Mouse (Mus musculus): ENCODE data around the gene Arl6ip4. TPM values are rescaled to one million over a fixed set of nuclear protein-coding genes. Genes with fewer than 3 reads are reported as not detected.
A peak's percentile ranks its signal among the peaks of the same experiment; 100 is the strongest.

Gene Arl6ip4
- 92.2 and 99.7 TPM in 2 replicates for polyA plus RNA-seq (2015; fragmentation: Nextera tagmentation; extraction: Ambion mirVana)

DNA sequence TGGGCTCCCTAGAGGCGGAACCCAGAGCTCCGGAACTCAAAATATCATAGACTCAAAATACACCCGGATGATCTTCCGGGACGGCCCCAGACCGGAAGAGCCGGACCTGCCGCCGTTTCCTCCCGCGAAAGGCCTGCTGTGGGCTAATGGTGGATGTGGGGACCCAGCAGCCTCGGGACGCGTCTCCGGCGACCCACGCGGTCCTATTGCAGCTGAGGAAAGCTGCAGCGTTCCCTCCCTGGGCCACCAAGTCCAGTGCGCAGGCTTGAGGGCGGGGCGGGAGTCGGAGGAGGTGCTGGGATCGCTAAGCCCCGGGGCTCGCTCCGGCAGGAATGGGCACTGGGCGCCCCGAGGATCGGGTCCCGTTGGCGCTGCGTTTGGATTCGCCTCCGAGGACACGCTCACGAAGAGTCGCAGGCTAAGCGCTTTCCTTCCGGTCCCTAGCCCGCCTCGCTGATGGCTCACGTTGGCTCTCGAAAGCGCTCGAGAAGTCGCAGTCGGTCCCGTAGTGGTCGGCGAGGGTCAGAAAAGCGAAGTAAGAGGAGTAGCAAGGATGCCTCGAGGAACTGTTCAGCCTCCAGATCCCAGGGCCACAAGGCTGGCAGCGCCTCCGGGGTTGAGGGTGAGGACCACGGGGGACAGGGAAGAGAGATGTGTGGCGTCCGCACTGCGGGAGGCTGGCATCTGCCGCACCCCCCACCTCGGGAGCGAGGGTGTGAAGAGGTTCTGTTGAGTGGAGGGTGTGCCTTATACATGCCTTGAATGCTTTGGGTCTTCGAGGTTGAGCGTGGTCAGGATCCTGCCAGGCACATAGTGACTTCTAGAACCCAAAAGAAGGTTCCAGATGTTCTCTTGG lies at the start of gene Arl6ip4:
Gene Arl6ip4 (plus strand): TSS at position 100 of the 856 bp plus-strand sequence.
- Histone ChIP-seq H3K9ac (replicated peaks; ENCODE audit: low read depth) (peak within 1 kb of the TSS; percentile 95), H3K9me3 (ENCODE audit: low read length) (no peaks in the 10 kb centered on the region), H3K36me3 (ENCODE audit: insufficient read depth, low read length) (peaks cover 4% of the 10 kb centered on the region), H3K4me3 (ENCODE audit: low read depth, low read length) (peak within 1 kb of the TSS; percentile 91), H3K4me2 (replicated peaks; ENCODE audit: low read depth, low read length) (peak within 1 kb of the TSS; percentile 75), H3K27ac (ENCODE audit: low read length) (peak within 1 kb of the TSS; percentile 90), H3K27me3 (replicated peaks; ENCODE audit: insufficient read depth, low read length) (no peaks in the 10 kb centered on the region), H3K4me1 (ENCODE audit: insufficient read depth, low read depth, low read length) (peaks cover 18% of the 10 kb centered on the region; the same call in 1 of the 2 replicates)
- TF ChIP-seq CTCF (IDR thresholded peaks at IDR 0.05) (no peak), EP300 (IDR thresholded peaks at IDR 0.05) (no peak)
- DNase-seq (ENCODE audit: low spot score) (peak; percentile 73), ATAC-seq (0 out of 2 replicates have a peak, but pooled peaks have one; percentile 2)
- WGBS = under 1% methylated on average over 63 of the region's 64 CpGs

DNA sequence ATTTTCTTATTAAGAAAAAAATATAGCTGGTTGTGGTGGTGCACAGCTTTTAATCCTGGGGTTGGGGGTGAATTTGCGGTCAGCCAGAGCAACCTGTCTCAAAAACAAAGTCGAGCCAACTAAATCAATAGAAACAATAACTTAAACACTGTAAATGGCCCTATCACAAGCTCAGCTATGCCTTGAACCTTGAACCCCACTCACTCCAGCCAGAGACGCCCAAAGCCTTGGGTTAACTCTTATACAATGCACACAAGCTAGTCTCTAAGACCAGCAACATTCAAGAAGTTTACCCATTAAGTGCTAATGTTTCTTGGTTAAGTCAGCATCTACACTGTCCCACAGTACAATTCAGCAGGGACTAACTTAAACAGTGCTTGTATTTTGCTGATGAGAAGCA lies 46.2 kb upstream of the Arl6ip4 start:
- Histone ChIP-seq H3K9me3 (ENCODE audit: low read length) (no peaks in the 10 kb centered on the region), H3K4me2 (replicated peaks; ENCODE audit: low read depth, low read length) (no peak overlapping the region), H3K27me3 (replicated peaks; ENCODE audit: insufficient read depth, low read length) (no peaks in the 10 kb centered on the region), H3K36me3 (ENCODE audit: insufficient read depth, low read length) (no peaks in the 10 kb centered on the region), H3K4me3 (ENCODE audit: low read depth, low read length) (no peak overlapping the region), H3K4me1 (ENCODE audit: insufficient read depth, low read depth, low read length) (no peaks in the 10 kb centered on the region), H3K27ac (ENCODE audit: low read length) (no peak overlapping the region), H3K9ac (replicated peaks; ENCODE audit: low read depth) (no peak overlapping the region)
- WGBS = 79% methylated on average over 3 of the region's 3 CpGs
- no peak for DNase-seq (ENCODE audit: low spot score)
- TF ChIP-seq EP300 (IDR thresholded peaks at IDR 0.05) = no peak
- no peak for TF ChIP-seq CTCF (IDR thresholded peaks at IDR 0.05)
- no peak for ATAC-seq

DNA sequence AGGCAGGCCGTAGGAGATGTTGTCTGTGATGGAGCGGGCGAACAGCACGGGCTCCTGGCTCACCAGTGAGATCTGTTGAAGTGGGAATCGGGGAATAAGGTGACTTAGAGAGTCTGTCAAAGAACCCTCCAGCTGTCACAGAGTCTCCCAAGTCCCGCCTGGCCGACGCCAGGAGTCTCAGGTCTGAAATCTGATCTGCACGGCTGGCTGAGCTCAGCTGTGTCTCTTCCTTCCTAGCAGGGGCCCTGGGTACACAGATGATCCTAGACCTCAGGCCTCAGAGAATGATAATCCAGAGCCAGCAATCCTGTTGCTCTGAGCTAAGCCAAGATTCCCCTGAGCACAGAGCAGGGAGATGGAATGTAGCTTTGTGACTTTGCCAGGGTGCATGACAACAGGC lies 42.2 kb upstream of the Arl6ip4 start:
- H3K9ac ChIP-seq (replicated peaks; ENCODE audit: low read depth) = no peak overlapping the region
- H3K4me2 ChIP-seq (replicated peaks; ENCODE audit: low read depth, low read length) = no peak overlapping the region
- no peak for ATAC-seq
- no peaks in the 10 kb centered on the region for H3K9me3 ChIP-seq (ENCODE audit: low read length)
- H3K4me3 ChIP-seq (ENCODE audit: low read depth, low read length) = no peak overlapping the region
- no peaks in the 10 kb centered on the region for H3K27me3 ChIP-seq (replicated peaks; ENCODE audit: insufficient read depth, low read length)
- no peaks in the 10 kb centered on the region for H3K36me3 ChIP-seq (ENCODE audit: insufficient read depth, low read length)
- no peaks in the 10 kb centered on the region for H3K4me1 ChIP-seq (ENCODE audit: insufficient read depth, low read depth, low read length)
- no peak overlapping the region for H3K27ac ChIP-seq (ENCODE audit: low read length)
- no peak for TF ChIP-seq EP300 (IDR thresholded peaks at IDR 0.05)
- no peak for TF ChIP-seq CTCF (IDR thresholded peaks at IDR 0.05)
- 55% methylated on average over 9 of the region's 9 CpGs for WGBS
- no peak for DNase-seq (ENCODE audit: low spot score)

DNA sequence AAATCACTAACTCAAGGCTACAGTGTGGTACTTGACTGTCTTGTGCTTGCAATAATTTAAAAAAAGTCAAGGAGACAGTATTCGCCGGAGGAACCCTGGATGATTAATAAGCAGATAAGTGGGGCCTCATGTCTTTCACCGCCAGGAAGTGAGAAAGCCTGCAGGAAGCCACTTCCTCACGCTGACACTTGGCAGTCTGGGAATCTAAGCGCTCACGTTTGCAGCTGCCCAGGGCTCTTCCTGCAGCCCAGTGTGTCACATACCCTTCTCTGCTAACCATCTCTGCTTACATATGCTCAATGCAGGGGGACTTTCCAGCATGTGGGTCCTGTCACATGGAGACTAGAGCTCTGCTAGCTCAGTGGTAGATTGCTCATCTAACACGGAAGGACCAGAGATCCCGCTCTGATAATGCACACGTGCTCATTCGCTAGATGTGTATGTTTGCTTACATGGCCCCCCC lies 41.0 kb upstream of the Arl6ip4 start:
- no peak overlapping the region for H3K4me2 ChIP-seq (replicated peaks; ENCODE audit: low read depth, low read length)
- 22% methylated on average over 10 of the region's 10 CpGs for WGBS
- no peak overlapping the region for H3K4me3 ChIP-seq (ENCODE audit: low read depth, low read length)
- H3K36me3 ChIP-seq (ENCODE audit: insufficient read depth, low read length) = no peaks in the 10 kb centered on the region
- no peak overlapping the region for H3K9ac ChIP-seq (replicated peaks; ENCODE audit: low read depth)
- TF ChIP-seq CTCF (IDR thresholded peaks at IDR 0.05) = no peak
- no peak for TF ChIP-seq EP300 (IDR thresholded peaks at IDR 0.05)
- no peak overlapping the region for H3K27ac ChIP-seq (ENCODE audit: low read length)
- no peak for DNase-seq (ENCODE audit: low spot score)
- H3K4me1 ChIP-seq (ENCODE audit: insufficient read depth, low read depth, low read length) = no peaks in the 10 kb centered on the region
- peak; percentile 31 for ATAC-seq
- H3K9me3 ChIP-seq (ENCODE audit: low read length) = no peaks in the 10 kb centered on the region
- no peaks in the 10 kb centered on the region for H3K27me3 ChIP-seq (replicated peaks; ENCODE audit: insufficient read depth, low read length)

DNA sequence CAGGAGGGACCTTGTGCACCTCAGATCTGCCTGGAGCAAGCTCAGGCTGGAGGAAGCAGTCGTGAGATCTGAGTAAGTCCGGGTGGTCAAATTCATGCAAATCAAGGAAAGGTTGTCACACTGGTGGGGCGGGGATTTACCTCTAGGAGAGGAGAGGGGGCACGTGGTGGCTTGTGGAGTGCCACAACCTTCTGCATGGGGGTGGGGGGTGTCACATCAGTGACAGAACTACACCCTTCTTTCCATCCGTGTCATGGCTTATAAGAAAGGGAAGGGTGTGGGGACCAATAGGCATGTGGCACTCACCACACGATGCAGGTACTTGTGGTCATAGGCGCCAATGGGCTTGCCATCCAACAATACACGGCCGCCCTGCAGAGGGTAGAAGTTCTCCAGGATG lies 40.2 kb upstream of the Arl6ip4 start:
- 61% methylated on average over 9 of the region's 9 CpGs for WGBS
- no peak overlapping the region for H3K4me2 ChIP-seq (replicated peaks; ENCODE audit: low read depth, low read length)
- no peaks in the 10 kb centered on the region for H3K36me3 ChIP-seq (ENCODE audit: insufficient read depth, low read length)
- no peak for ATAC-seq
- H3K9ac ChIP-seq (replicated peaks; ENCODE audit: low read depth) = no peak overlapping the region
- H3K27me3 ChIP-seq (replicated peaks; ENCODE audit: insufficient read depth, low read length) = no peaks in the 10 kb centered on the region
- H3K4me3 ChIP-seq (ENCODE audit: low read depth, low read length) = no peak overlapping the region
- H3K27ac ChIP-seq (ENCODE audit: low read length) = no peak overlapping the region
- TF ChIP-seq CTCF (IDR thresholded peaks at IDR 0.05) (no peak), EP300 (IDR thresholded peaks at IDR 0.05) (no peak)
- H3K9me3 ChIP-seq (ENCODE audit: low read length) = no peaks in the 10 kb centered on the region
- H3K4me1 ChIP-seq (ENCODE audit: insufficient read depth, low read depth, low read length) = no peaks in the 10 kb centered on the region
- DNase-seq (ENCODE audit: low spot score) = no peak

DNA sequence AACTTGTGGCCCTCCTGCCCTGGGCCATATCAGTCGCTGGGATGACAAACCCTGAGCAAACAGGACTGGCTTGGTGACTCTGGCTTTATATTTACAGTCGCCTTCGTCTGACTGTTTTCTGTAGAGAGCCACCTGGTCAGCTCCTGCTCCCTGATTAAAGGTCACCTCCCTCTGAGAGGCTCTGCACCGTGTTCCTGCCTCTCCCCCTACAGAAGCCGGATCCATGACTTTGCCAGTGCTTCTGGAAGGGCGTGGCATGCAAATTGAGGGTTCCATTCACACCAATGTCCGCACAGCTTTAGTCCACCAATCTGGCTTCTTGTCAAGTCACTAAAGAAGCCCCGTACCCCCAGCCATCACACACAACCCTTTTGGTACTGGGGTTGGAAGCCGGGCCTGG lies 39.3 kb upstream of the Arl6ip4 start:
- TF ChIP-seq CTCF (IDR thresholded peaks at IDR 0.05) (no peak), EP300 (IDR thresholded peaks at IDR 0.05) (no peak)
- Histone ChIP-seq H3K9me3 (ENCODE audit: low read length) (no peaks in the 10 kb centered on the region), H3K36me3 (ENCODE audit: insufficient read depth, low read length) (no peaks in the 10 kb centered on the region), H3K27ac (ENCODE audit: low read length) (no peak overlapping the region), H3K9ac (replicated peaks; ENCODE audit: low read depth) (no peak overlapping the region), H3K4me2 (replicated peaks; ENCODE audit: low read depth, low read length) (no peak overlapping the region), H3K4me1 (ENCODE audit: insufficient read depth, low read depth, low read length) (no peaks in the 10 kb centered on the region), H3K27me3 (replicated peaks; ENCODE audit: insufficient read depth, low read length) (no peaks in the 10 kb centered on the region), H3K4me3 (ENCODE audit: low read depth, low read length) (no peak overlapping the region)
- DNase-seq (ENCODE audit: low spot score) (no peak), ATAC-seq (no peak)
- 54% methylated on average over 9 of the region's 9 CpGs for WGBS
